Mouse (Mus musculus) fat pad, adult 2 months (tissue): ENCODE data around the gene Sarnp.

Experiments used
- DNase-seq: peaks from one replicate; pipeline ENCODE4 v3.0.0-alpha.2; 2011; ENCODE audit warnings: low read depth, low spot score; ENCODE audit errors: extremely low read depth

Sarnp gene

DNA sequence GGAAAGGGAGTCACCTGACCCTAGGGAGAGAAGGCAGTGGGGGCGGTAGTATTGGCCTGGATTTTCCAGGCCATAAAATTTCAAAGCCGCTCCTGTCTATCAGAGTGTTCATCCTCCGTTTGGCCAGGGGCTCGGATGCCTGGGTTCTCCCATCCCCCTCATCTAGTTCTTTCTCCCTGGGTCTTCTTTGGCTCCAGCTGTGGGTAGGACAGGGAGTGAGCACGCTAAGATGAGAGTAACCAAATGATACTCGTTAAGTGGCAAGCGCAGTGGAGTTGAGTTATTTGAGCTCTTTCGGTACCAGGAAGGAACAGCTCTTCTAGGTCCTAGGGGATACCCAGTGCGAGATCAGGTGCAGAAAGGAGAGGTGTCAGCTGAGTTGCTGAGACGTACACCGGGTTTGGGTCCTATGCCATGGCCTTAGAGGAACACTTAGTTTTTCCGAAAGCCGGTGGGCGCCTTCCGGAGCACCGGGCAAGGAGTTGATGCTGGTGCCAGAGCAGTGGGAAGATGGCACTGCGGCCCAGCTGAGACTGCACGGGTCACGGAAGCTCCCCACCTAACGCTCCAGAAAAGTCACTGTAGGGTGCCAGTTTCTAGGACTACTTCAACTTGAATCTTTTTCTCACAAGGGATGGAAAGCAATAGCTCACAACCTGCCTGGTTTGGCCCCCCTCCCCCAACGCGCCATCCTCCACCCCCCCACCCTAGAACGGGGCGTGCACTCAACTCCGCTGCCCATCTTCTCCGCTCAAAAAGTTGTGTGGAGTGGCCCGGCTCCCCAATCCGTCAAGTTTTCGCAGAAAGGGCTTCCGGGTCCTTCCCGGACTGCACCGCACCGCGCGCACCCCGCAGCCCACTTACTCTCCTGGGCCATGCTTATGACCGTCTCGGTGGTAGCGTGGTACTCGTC is 73.5 kb downstream of the Sarnp start:
- no peak for DNase-seq

GRCm38 (mm10) chr10:128891296-128892094 is 74.4 kb downstream of the Sarnp start, which contains the start of gene Gdf11:
TSS of gene Gdf11 (minus strand) at chr10:128891718.
- DNase-seq: no peak

GRCm38 (mm10) chr10:128892246-128892645 is 75.1 kb downstream of the Sarnp start:
- DNase-seq: no peak

GRCm38 (mm10) chr10:128895437-128895836 is 78.3 kb downstream of the Sarnp start:
- DNase-seq: no peak

- DNase-seq: no peak
These were observed 79.0 kb downstream of the Sarnp start for GRCm38 (mm10) chr10:128895952-128896693.

GRCm38 (mm10) chr10:128896807-128897206 is 79.7 kb downstream of the Sarnp start:
- DNase-seq: no peak

DNA sequence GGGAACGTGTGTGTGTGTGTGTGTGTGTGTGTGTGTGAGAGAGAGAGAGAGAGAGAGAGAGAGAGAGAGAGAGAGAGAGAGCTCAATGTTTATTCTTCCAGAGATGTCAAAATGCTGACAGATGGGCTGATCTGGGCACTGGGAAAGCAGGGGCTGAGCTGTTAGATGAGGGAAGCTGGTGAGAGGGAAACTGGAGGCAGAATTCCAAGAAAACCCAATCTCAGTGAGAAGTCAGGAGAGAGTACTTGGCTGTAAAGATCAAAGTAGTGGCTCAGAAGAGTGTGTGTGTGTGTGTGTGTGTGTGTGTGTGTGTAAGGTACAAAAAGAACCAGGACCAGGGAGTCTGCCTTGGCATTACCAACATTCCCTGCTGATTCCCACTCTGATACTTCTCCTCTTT is 80.4 kb downstream of the Sarnp start:
- no peak for DNase-seq

- no peak for DNase-seq
These were observed 82.8 kb downstream of the Sarnp start for GRCm38 (mm10) chr10:128899759-128900490.

DNA sequence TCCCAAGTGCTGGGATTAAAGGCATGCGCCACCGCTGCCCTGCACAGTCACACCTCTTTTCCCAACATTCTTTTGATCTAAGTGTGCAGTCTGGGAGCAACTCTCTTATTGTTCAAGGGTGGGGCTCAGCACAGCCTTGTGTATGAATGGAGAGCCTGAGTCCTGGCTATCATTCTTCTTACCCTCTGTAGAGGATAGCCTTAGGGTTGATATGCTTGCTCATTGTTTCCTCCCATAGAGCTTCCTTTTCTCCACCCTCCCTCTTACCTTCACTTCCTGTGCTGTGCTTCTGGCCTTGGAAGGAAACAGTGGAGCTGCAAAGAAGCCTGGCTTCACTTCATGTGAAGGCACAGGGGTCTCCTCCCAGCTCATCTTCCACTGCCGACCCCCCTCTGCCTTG is 83.6 kb downstream of the Sarnp start, which contains the start of gene Cd63:
Gene Cd63 (plus strand): TSS at position 292 of the 400 bp plus-strand sequence.
- DNase-seq: no peak

GRCm38 (mm10) chr10:128901409-128901808 is 84.3 kb downstream of the Sarnp start:
- no peak for DNase-seq

DNA sequence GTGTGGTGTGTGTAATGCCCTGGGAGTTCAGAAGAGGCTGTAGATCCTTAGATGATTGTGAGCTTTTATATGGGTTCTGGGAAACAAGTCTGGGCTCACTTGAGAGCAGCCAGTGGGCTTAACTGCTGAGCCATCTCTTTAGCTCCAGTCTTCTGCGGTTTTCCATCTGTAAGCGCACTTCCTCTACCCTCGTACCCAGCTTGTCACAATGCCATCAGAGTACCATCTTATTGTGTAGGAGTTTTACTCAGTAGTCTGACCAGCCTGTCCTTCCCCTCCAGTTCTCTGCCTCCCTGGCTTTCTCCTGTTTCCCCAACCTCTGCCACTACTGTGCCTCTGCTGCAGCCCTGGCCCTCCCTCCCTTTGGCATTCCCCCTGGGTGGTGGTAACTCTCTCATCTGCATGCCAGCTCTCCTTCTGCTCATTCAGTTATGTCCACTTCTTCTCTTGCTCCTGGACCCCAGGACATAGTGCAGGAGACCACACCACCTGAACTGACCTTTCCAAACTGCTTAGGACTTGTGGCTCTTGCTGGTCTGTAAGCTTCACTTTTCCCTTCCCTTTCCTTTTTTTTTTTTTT is 85.4 kb downstream of the Sarnp start:
- no peak for DNase-seq

DNA sequence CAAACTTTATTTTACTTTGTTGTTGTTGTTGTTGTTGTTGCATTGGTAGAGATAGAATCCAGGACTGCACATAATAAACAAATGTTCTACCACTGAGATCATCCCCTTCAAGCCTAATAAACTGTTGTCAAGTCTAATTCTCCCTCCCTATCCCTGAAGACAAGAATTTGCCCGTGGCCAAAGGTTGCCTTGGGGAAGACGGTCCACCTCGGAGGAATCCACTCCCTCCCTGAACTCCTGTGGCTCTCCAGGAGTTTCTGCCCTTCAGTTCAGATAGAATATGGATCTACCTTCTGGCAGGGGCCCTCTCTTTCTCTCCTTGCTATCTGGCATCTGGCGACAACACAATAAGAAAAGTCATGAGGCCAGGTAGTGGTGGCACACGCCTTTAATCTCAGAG is 87.7 kb downstream of the Sarnp start:
- no peak for DNase-seq

GRCm38 (mm10) chr10:128908778-128909448 is 91.8 kb downstream of the Sarnp start:
- DNase-seq: no peak

DNA sequence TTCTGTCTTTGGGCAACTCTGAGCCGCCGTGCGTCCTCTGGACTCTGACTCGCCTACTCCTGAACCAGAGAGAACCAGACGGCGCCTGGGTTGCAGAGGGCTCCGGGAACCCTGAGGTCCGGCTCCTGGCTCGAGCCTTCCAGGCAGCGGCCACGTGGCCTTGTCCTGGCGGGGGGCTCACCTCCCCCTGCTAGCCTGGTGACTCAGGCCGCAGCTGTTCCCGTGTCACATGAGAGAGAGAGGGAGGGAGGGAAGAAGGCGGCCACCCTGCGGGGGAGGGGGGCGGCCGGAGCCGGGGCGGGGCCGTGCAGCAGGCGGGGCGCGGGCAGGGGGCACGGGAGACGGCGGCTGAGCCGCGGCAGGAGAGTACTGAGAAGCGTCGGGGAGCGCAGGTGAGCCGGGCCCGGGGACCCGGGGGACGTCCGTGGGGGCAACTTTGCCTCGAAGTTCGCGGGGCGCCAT is 92.5 kb downstream of the Sarnp start:
- no peak for DNase-seq

- DNase-seq: no peak
These were observed 93.1 kb downstream of the Sarnp start for GRCm38 (mm10) chr10:128910066-128910841.

DNA sequence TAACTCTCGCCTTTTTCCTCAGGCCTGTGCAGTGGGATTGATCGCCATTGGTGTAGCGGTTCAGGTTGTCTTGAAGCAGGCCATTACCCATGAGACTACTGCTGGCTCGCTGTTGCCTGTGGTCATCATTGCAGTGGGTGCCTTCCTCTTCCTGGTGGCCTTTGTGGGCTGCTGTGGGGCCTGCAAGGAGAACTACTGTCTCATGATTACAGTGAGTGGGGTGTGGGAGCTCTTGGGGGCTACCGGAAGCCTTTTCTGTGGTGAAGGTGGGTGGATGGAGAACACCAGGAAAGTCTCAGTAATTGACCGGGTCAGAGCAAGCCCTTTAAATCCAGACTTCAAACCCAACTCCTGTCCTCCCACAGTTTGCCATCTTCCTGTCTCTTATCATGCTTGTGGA is 94.3 kb downstream of the Sarnp start:
- DNase-seq: no peak

- DNase-seq: no peak
These were observed 95.1 kb downstream of the Sarnp start for GRCm38 (mm10) chr10:128912268-128912667.

DNA sequence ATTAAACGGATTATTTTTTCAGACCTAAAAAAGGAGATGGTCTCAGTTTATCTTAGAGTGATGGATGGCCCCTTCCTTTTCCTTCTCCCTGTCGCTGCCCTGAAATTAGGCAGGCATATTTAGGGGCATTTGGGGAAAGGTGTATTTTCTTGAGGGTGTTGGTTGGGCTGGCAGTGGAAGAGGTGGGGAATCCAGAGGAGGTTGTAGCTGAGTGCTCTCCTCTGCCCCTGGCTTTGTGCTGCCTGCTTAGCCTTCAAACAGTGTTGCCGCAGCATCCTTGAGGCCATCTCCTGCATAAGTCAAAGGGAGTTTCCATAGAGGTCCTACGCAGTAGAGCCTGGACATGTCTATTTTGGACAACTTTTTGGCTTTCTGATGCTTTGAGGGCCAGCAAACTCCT is 95.7 kb downstream of the Sarnp start:
- no peak for DNase-seq

DNA sequence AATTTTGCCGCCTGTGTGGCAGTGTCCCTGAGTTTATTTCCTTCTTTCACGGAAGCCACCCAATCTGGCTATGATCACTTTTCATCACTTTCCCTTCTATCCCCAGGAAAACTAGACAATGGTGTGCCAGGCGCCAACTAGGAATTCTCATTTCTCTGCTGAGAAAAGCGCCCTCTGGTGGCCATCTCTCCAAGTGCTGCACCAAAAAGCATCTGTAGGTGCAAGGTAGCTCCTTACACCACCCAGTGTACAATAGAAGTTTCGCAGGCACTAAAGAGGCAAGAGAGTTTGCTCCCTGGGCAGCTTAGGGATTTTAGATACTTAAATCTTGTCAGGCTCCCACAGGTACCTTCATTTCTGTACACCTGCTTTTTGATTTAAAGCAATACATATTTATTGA is 96.1 kb downstream of the Sarnp start:
- no peak for DNase-seq
